25 mouse cellular contexts compared by ENCODE assay signal in the genomic region with DNA sequence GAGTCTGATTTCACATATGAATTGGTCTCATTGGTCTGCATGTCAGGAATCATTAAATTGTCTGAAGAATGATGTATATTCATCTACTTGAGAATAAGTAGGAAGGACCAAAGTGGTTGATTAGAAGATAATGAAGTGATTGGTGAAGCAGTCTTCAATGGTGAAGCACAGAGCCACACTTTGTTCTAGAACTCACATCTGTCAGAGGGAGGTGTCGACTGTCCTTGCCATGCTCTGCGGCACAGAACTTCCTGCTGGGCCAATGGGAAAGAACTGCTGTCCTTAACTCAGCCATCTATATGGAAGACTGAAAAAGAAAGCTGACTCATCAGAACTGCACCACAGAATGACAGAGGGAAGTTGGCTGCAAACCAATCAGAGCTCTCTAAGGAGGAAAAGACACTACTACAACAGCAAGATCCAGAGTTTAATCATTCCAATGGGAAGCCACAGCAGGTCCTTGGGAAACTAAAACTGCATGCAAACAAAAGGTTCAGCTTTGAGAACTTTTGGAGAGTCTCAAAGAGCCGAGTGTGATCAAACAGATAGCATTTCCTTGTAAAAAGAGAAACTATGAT.
DNase-seq lines count a peak whose midpoint lies in the region; ATAC-seq and TF ChIP-seq lines count a peak whose summit lies in the region.
"Had no signal": no experiment of that assay in that cellular context is flagged by ENCODE, and none has a peak within 500 bp of the region (broad histone marks: within the 10 kb centered on the region; RNA-seq: fewer than 3 reads in every experiment).

No protein-coding gene starts in this region.

- peak; percentile 52 for DNase-seq in embryonic facial prominence, embryonic 14.5 days (ENCODE audit: low spot score)
- DNase-seq in embryonic facial prominence, embryonic 10.5 days (ENCODE audit: low spot score) = no peak
- no peak for DNase-seq in lung, postnatal 14 days
- DNase-seq in CH12.LX (ENCODE audit: extremely low read depth) = no peak
- DNase-seq in brain, embryonic 14.5 days (ENCODE audit: low read depth) = peak; percentile 37
- no peak for DNase-seq in adrenal gland, postnatal 14 days
- DNase-seq: adrenal gland, postnatal 25 days; cerebellum, adult 11 months; cerebellum, adult 8-10 months; cerebellum, postnatal 14 days; gastrocnemius, adult 2 months; gastrocnemius, postnatal 25 days; heart, postnatal 36 days had no signal

- no peak for TF ChIP-seq RAD21 in CH12.LX (IDR thresholded peaks at IDR 0.05; ENCODE audit: low read depth, low read length)

- no peaks in the 10 kb centered on the region for H3K79me2 ChIP-seq in CH12.LX (replicated peaks; ENCODE audit: control insufficient read depth, extremely low read depth, insufficient read depth, poor library complexity, severe bottlenecking)

- no peak overlapping the region for H3K9ac ChIP-seq in embryonic facial prominence, embryonic 14.5 days (ENCODE audit: low read depth, low read length)
- H3K9ac ChIP-seq in lung, embryonic 16.5 days (ENCODE audit: low read length) = no peak overlapping the region
- no peak overlapping the region for H3K9ac ChIP-seq in CH12.LX (ENCODE audit: insufficient read depth, low read depth)
- no peak overlapping the region for H3K9ac ChIP-seq in kidney, embryonic 15.5 days
- H3K9ac ChIP-seq: embryonic facial prominence, embryonic 15.5 days; heart, embryonic 12.5 days; hindbrain, embryonic 15.5 days had no signal

- H3K4me1 ChIP-seq in embryonic facial prominence, embryonic 14.5 days (ENCODE audit: control insufficient read depth, insufficient read depth, low read length) = no peaks in the 10 kb centered on the region
- H3K4me1 ChIP-seq in embryonic facial prominence, embryonic 10.5 days = peaks cover 17% of the 10 kb centered on the region
- H3K4me1 ChIP-seq in lung, embryonic 16.5 days (replicated peaks; ENCODE audit: control insufficient read depth, insufficient read depth, low read length) = no peaks in the 10 kb centered on the region
- peaks cover 0 to 11% of the 10 kb centered on the region in 2 experiments; a peak in 2 of 4 replicates for H3K4me1 ChIP-seq in CH12.LX (ENCODE audit: control insufficient read depth in 1 of 2, insufficient read depth in 2 of 2)
- no peaks in the 10 kb centered on the region for H3K4me1 ChIP-seq in kidney, embryonic 15.5 days
- H3K4me1 ChIP-seq: embryonic facial prominence, embryonic 15.5 days; heart, embryonic 12.5 days had no signal

- H3K4me3 ChIP-seq in embryonic facial prominence, embryonic 14.5 days (ENCODE audit: low read depth, low read length) = no peak overlapping the region
- no peak overlapping the region for H3K4me3 ChIP-seq in embryonic facial prominence, embryonic 10.5 days
- no peak overlapping the region for H3K4me3 ChIP-seq in lung, embryonic 16.5 days (ENCODE audit: low read length)
- no peak overlapping the region for H3K4me3 ChIP-seq in CH12.LX (replicated peaks in 1 of 3; ENCODE audit: low read depth in 2 of 3, low read length in 2 of 3, poor library complexity in 1 of 3)
- H3K4me3 ChIP-seq in kidney, embryonic 15.5 days (replicated peaks) = no peak overlapping the region
- H3K4me3 ChIP-seq: embryonic facial prominence, embryonic 15.5 days; erythroblast, embryonic 14.5 days; forebrain, embryonic 10.5 days; gastrocnemius, adult 2 months; heart, embryonic 12.5 days; hindbrain, embryonic 15.5 days had no signal

- 56% methylated on average over 3 of the region's 3 CpGs for WGBS in embryonic facial prominence, embryonic 14.5 days
- 78% methylated on average over 3 of the region's 3 CpGs for WGBS in embryonic facial prominence, embryonic 10.5 days
- WGBS in lung, embryonic 16.5 days = 44% methylated on average over 3 of the region's 3 CpGs
- WGBS in kidney, embryonic 15.5 days = 64% methylated on average over 3 of the region's 3 CpGs

- TF ChIP-seq EP300 in CH12.LX (IDR thresholded peaks at IDR 0.05; ENCODE audit: low read length) = no peak

- no peaks in the 10 kb centered on the region for H3K36me3 ChIP-seq in embryonic facial prominence, embryonic 14.5 days (ENCODE audit: control insufficient read depth, insufficient read depth, low read length)
- no peaks in the 10 kb centered on the region for H3K36me3 ChIP-seq in embryonic facial prominence, embryonic 10.5 days (replicated peaks)
- no peaks in the 10 kb centered on the region for H3K36me3 ChIP-seq in lung, embryonic 16.5 days (ENCODE audit: control insufficient read depth, insufficient read depth, low read length)
- no peaks in the 10 kb centered on the region for H3K36me3 ChIP-seq in CH12.LX (replicated peaks in 1 of 2; ENCODE audit: control insufficient read depth in 1 of 2, insufficient read depth in 1 of 2, low read length in 1 of 2)
- H3K36me3 ChIP-seq in kidney, embryonic 15.5 days = no peaks in the 10 kb centered on the region
- H3K36me3 ChIP-seq: embryonic facial prominence, embryonic 15.5 days; forebrain, embryonic 10.5 days; G1E; heart, embryonic 12.5 days; hindbrain, embryonic 15.5 days had no signal

- in situ Hi-C loops in CH12.LX (cut with MboI; ENCODE audit: low pct_ligation_motif_present, low pct_unique_long_range_greater_than_20kb, low sequenced_read_pairs) = no loop called here

- TF ChIP-seq POLR2A in CH12.LX (IDR thresholded peaks at IDR 0.05; ENCODE audit: low read depth, low read length) = no peak
- no peak for TF ChIP-seq POLR2A in brain, embryonic 14.5 days (IDR thresholded peaks at IDR 0.05; ENCODE audit: borderline replicate concordance, extremely low read depth, insufficient read depth, insufficient read length, poor library complexity, severe bottlenecking)

- H3K4me2 ChIP-seq in embryonic facial prominence, embryonic 14.5 days (ENCODE audit: low read depth, low read length) = no peak overlapping the region
- no peak overlapping the region for H3K4me2 ChIP-seq in lung, embryonic 16.5 days (ENCODE audit: low read depth, low read length)
- H3K4me2 ChIP-seq in CH12.LX (ENCODE audit: insufficient read depth, low read depth, poor library complexity, severe bottlenecking) = no peak overlapping the region; the same call in 1 of the 2 replicates
- no peak overlapping the region for H3K4me2 ChIP-seq in kidney, embryonic 15.5 days
- H3K4me2 ChIP-seq: embryonic facial prominence, embryonic 15.5 days; heart, embryonic 12.5 days; hindbrain, embryonic 15.5 days had no signal

- no peaks in the 10 kb centered on the region for H3K9me3 ChIP-seq in embryonic facial prominence, embryonic 14.5 days (ENCODE audit: control insufficient read depth, low read length)
- no peaks in the 10 kb centered on the region for H3K9me3 ChIP-seq in embryonic facial prominence, embryonic 10.5 days
- no peaks in the 10 kb centered on the region for H3K9me3 ChIP-seq in lung, embryonic 16.5 days (ENCODE audit: control insufficient read depth, low read length)
- no peaks in the 10 kb centered on the region for H3K9me3 ChIP-seq in CH12.LX (replicated peaks; ENCODE audit: low read length)
- no peaks in the 10 kb centered on the region for H3K9me3 ChIP-seq in kidney, embryonic 15.5 days (replicated peaks)
- H3K9me3 ChIP-seq: embryonic facial prominence, embryonic 15.5 days; forebrain, embryonic 10.5 days; G1E; heart, embryonic 12.5 days; hindbrain, embryonic 15.5 days had no signal

- H3K27me3 ChIP-seq in embryonic facial prominence, embryonic 14.5 days (replicated peaks; ENCODE audit: control insufficient read depth, insufficient read depth, low read length) = no peaks in the 10 kb centered on the region
- no peaks in the 10 kb centered on the region for H3K27me3 ChIP-seq in embryonic facial prominence, embryonic 10.5 days (replicated peaks; ENCODE audit: low read depth, poor library complexity, severe bottlenecking)
- H3K27me3 ChIP-seq in lung, embryonic 16.5 days (ENCODE audit: control insufficient read depth, insufficient read depth, low read depth, low read length) = no peaks in the 10 kb centered on the region
- H3K27me3 ChIP-seq in CH12.LX (replicated peaks) = no peaks in the 10 kb centered on the region
- no peaks in the 10 kb centered on the region for H3K27me3 ChIP-seq in kidney, embryonic 15.5 days
- H3K27me3 ChIP-seq: embryonic facial prominence, embryonic 15.5 days; heart, embryonic 12.5 days; hindbrain, embryonic 15.5 days had no signal

- H3K27ac ChIP-seq in embryonic facial prominence, embryonic 14.5 days (replicated peaks; ENCODE audit: low read depth, low read length) = no peak overlapping the region
- H3K27ac ChIP-seq in embryonic facial prominence, embryonic 10.5 days (replicated peaks) = no peak overlapping the region
- H3K27ac ChIP-seq in lung, embryonic 16.5 days (ENCODE audit: low read length) = no peak overlapping the region
- no peak overlapping the region for H3K27ac ChIP-seq in CH12.LX (ENCODE audit: insufficient read depth, low read depth)
- no peak overlapping the region for H3K27ac ChIP-seq in kidney, embryonic 15.5 days
- H3K27ac ChIP-seq: embryonic facial prominence, embryonic 15.5 days; forebrain, embryonic 10.5 days; gastrocnemius, adult 2 months; hindbrain, embryonic 15.5 days had no signal

- no peak for TF ChIP-seq CTCF in CH12.LX (conservative IDR thresholded peaks at IDR 0.05 in 1 of 2, IDR thresholded peaks at IDR 0.05 in 1 of 2; ENCODE audit: low read depth in 2 of 2, low read length in 2 of 2)
- no peak for TF ChIP-seq CTCF in brain, embryonic 14.5 days (IDR thresholded peaks at IDR 0.05; ENCODE audit: borderline replicate concordance, extremely low read depth, insufficient read depth, insufficient read length)

- dilution Hi-C loops in CH12.LX (cut with MboI; ENCODE audit: extremely low pct_ligation_motif_present, extremely low pct_unique_long_range_greater_than_20kb, low sequenced_read_pairs) = no loop called here

- ATAC-seq in embryonic facial prominence, embryonic 14.5 days (ENCODE audit: low read depth) = 0 out of 2 replicates have a peak, but pooled peaks have one; percentile 33
- ATAC-seq in lung, embryonic 16.5 days (ENCODE audit: low read depth) = peak; percentile 34; the same call in 1 of the 2 replicates
- no peak for ATAC-seq in kidney, embryonic 15.5 days (replicated peaks; ENCODE audit: low FRiP score)
- ATAC-seq: activated CD4-positive, CD25-positive, alpha-beta regulatory T cell, adult 4 months; forebrain, embryonic 16.5 days; intestine, embryonic 16.5 days; Patski had no signal

TF ChIP-seq in CH12.LX, 34 proteins besides CTCF, POLR2A, EP300 and RAD21:
- TF ChIP-seq RCOR1 (conservative IDR thresholded peaks at IDR 0.05; ENCODE audit: low read depth, low read length) (no peak), MAFK (IDR thresholded peaks at IDR 0.05; ENCODE audit: insufficient replicate concordance, low read length) (peak; percentile 75)

Comparison
In these comparisons a context has a peak if more than half of its experiments do, and no peak if none do; other contexts are left out.
1. DNase-seq: peak in embryonic facial prominence, embryonic 14.5 days (single experiment) and brain, embryonic 14.5 days (single experiment); none in embryonic facial prominence, embryonic 10.5 days (single experiment), lung, postnatal 14 days (single experiment), CH12.LX (single experiment) and adrenal gland, postnatal 14 days (single experiment).